Mouse (Mus musculus): ENCODE measurements around the gene Gabbr2. TPM values are rescaled to one million over a fixed set of nuclear protein-coding genes. Genes with fewer than 3 reads are reported as not detected.
"Not testable (repeated sequence)": the region's sequence is repeated elsewhere in the genome, so short reads cannot be mapped to it uniquely, and the experiment has no call there.

The Gabbr2 gene
- polyA plus RNA-seq, 1 experiment from 2014 or later: 0.88 TPM

GRCm38 (mm10) chr4:46655956-46656355 is 335.7 kb downstream of the Gabbr2 start:
- Histone ChIP-seq H3K4me3 (no peak overlapping the region), H3K36me3 (ENCODE audit: poor library complexity, severe bottlenecking) (no peaks in the 10 kb centered on the region), H3K9ac (no peak overlapping the region), H3K4me2 (no peak overlapping the region), H3K4me1 (peaks cover 1% of the 10 kb centered on the region), H3K27me3 (peaks cover 27% of the 10 kb centered on the region), H3K9me3 (replicated peaks) (no peaks in the 10 kb centered on the region), H3K27ac (no peak overlapping the region)
- 86% methylated on average over 2 of the region's 2 CpGs for WGBS
- no peak for ATAC-seq

- Histone ChIP-seq H3K4me1 (peaks cover 7% of the 10 kb centered on the region), H3K27ac (no peak overlapping the region), H3K9me3 (replicated peaks) (no peaks in the 10 kb centered on the region), H3K4me2 (no peak overlapping the region), H3K27me3 (peaks cover 32% of the 10 kb centered on the region), H3K36me3 (ENCODE audit: poor library complexity, severe bottlenecking) (no peaks in the 10 kb centered on the region), H3K9ac (no peak overlapping the region), H3K4me3 (no peak overlapping the region)
- 52% methylated on average over 1 of the region's 1 CpGs for WGBS
- no peak for ATAC-seq
Measured at GRCm38 (mm10) chr4:46655298-46655697, 336.4 kb downstream of the Gabbr2 start.

- no peaks in the 10 kb centered on the region for H3K36me3 ChIP-seq (ENCODE audit: poor library complexity, severe bottlenecking)
- no peak within 1 kb of the TSS; the same call in 1 of the 2 replicates for H3K27ac ChIP-seq
- 0% methylated on average over 69 of the region's 69 CpGs for WGBS
- H3K4me1 ChIP-seq: peaks cover 14% of the 10 kb centered on the region
- H3K9ac ChIP-seq: peak within 1 kb of the TSS; percentile 68
- ATAC-seq: peak; percentile 98
- H3K4me2 ChIP-seq: peak within 1 kb of the TSS; percentile 92
- H3K4me3 ChIP-seq: peak within 1 kb of the TSS; percentile 69
- H3K9me3 ChIP-seq (replicated peaks): no peaks in the 10 kb centered on the region
- H3K27me3 ChIP-seq: peaks cover 50% of the 10 kb centered on the region
Measured at GRCm38 (mm10) chr4:46650086-46650753, 341.5 kb downstream of the Gabbr2 start, which contains the start of gene Tbc1d2. TSS of gene Tbc1d2 (minus strand) at chr4:46650209.

DNA sequence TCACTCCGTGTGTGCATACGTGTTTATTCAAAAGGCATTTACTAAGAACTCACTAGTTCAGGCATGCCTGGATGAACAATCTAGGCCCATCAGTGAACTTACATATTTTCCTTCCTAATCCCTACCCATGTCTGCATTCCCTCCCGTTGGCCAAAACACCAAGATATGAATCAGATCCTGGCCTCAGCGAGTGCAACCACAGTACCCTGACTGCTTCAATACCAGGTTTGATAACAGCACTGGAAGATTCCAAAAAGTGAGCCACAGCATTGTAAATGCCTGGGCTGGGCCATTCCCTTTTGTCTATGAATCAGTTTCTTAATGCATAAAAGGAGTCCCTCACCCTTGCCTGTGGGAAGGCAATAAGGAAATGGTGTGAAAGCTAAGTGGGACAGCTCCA is 342.5 kb downstream of the Gabbr2 start:
- peaks cover 14% of the 10 kb centered on the region for H3K4me1 ChIP-seq
- H3K27me3 ChIP-seq: peaks cover 46% of the 10 kb centered on the region
- H3K9me3 ChIP-seq (replicated peaks): no peaks in the 10 kb centered on the region
- H3K4me3 ChIP-seq: peak overlapping the region; percentile 69
- H3K4me2 ChIP-seq: peak overlapping the region; percentile 92
- 0 out of 2 replicates have a peak overlapping the region, but pooled peaks have one; percentile 68 for H3K9ac ChIP-seq
- H3K27ac ChIP-seq: no peak overlapping the region
- ATAC-seq: no peak
- H3K36me3 ChIP-seq (ENCODE audit: poor library complexity, severe bottlenecking): no peaks in the 10 kb centered on the region
- WGBS: 63% methylated on average over 4 of the region's 4 CpGs

GRCm38 (mm10) chr4:46643676-46644112 is 348.0 kb downstream of the Gabbr2 start:
- Histone ChIP-seq H3K9ac (no peak overlapping the region), H3K4me3 (no peak overlapping the region), H3K4me1 (no peaks in the 10 kb centered on the region), H3K36me3 (ENCODE audit: poor library complexity, severe bottlenecking) (no peaks in the 10 kb centered on the region), H3K27me3 (peaks cover 9% of the 10 kb centered on the region), H3K27ac (no peak overlapping the region), H3K4me2 (no peak overlapping the region), H3K9me3 (replicated peaks) (no peaks in the 10 kb centered on the region)
- 88% methylated on average over 8 of the region's 8 CpGs for WGBS
- no peak for ATAC-seq

- Histone ChIP-seq H3K4me1 (no peaks in the 10 kb centered on the region), H3K4me3 (no peak overlapping the region), H3K9me3 (replicated peaks) (no peaks in the 10 kb centered on the region), H3K36me3 (ENCODE audit: poor library complexity, severe bottlenecking) (no peaks in the 10 kb centered on the region), H3K27me3 (peaks cover 3% of the 10 kb centered on the region), H3K4me2 (no peak overlapping the region), H3K27ac (no peak overlapping the region), H3K9ac (no peak overlapping the region)
- no peak for ATAC-seq
- WGBS: 81% methylated on average over 8 of the region's 8 CpGs
Measured at GRCm38 (mm10) chr4:46642924-46643675, 348.6 kb downstream of the Gabbr2 start.

- WGBS: 24% methylated on average over 4 of the region's 4 CpGs
- ATAC-seq: no peak
- no peak overlapping the region for H3K4me3 ChIP-seq
Measured at GRCm38 (mm10) chr4:46641283-46641682, 350.4 kb downstream of the Gabbr2 start.

GRCm38 (mm10) chr4:46639866-46640265 is 351.8 kb downstream of the Gabbr2 start:
- Histone ChIP-seq H3K4me3 (no peak overlapping the region), H3K4me2 (no peak overlapping the region), H3K36me3 (ENCODE audit: poor library complexity, severe bottlenecking) (no peaks in the 10 kb centered on the region), H3K27ac (no peak overlapping the region), H3K9ac (no peak overlapping the region), H3K4me1 (no peaks in the 10 kb centered on the region), H3K9me3 (replicated peaks) (no peaks in the 10 kb centered on the region), H3K27me3 (no peaks in the 10 kb centered on the region)
- no peak for ATAC-seq
- 89% methylated on average over 8 of the region's 8 CpGs for WGBS

More at GRCm38 (mm10) chr4:46641283-46641682, 350.4 kb downstream of the Gabbr2 start:
- Histone ChIP-seq H3K27me3 (no peaks in the 10 kb centered on the region), H3K9me3 (replicated peaks) (no peaks in the 10 kb centered on the region), H3K9ac (no peak overlapping the region), H3K4me2 (no peak overlapping the region), H3K36me3 (ENCODE audit: poor library complexity, severe bottlenecking) (no peaks in the 10 kb centered on the region), H3K4me1 (no peaks in the 10 kb centered on the region), H3K27ac (no peak overlapping the region)

DNA sequence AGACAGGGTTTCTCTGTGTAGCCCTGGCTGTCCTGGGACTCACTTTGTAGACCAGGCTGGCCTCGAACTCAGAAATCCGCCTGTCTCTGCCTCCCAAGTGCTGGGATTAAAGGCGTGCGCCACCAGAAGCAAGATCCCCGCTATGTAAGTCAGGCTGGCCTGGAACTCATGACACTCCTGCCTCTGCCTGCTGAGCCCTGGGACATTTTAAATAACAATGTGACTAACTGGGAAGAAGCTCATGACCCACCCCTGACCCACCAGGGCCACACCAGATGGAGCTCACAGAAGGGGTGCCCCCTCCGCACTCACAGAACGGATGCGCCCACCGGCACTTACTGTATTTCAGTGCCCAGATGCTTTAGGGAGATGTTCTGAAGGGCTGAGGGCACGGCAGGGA is 354.4 kb downstream of the Gabbr2 start:
- H3K27me3 ChIP-seq; ATAC-seq; H3K4me2 ChIP-seq; H3K27ac ChIP-seq; H3K4me1 ChIP-seq; H3K4me3 ChIP-seq; H3K36me3 ChIP-seq (ENCODE audit: poor library complexity, severe bottlenecking); H3K9me3 ChIP-seq (replicated peaks); H3K9ac ChIP-seq: not testable (repeated sequence)
- 93% methylated on average over 10 of the region's 10 CpGs for WGBS

DNA sequence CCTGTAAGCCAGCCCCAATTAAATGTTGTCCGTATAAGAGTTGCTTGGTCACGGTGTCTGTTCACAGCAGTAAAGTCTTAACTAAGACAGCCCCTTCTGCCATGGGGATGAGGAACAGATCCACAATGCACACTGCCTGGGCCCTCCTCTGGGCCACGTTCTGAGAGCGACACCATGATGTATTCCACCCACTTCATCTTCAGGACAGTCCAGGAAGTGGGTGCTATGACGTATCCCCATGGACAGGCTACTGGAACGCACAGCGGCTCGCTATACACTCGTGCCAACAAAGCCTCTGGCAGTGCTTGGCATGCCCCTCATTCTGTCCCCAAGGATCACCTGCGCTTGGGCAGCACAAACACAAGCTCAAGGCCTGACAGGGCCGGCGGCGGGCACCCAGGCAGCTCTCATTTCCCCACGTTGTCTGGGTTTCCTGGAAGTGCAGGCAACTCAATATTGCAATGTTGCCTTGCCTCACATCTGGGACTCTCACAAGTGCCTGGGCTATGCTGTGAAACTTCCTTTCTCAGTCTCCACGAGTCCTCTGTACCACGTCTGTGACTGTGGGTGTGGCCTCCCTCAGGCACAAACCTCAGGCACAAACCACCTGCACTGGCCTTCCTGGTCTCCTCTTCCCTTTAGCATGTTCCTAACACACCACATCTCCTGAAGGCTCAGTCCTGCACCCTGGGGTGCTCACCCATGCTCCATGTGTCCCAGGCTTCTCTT is 355.8 kb downstream of the Gabbr2 start:
- Histone ChIP-seq H3K4me2 (no peak overlapping the region), H3K9ac (no peak overlapping the region), H3K4me1 (no peaks in the 10 kb centered on the region), H3K9me3 (replicated peaks) (no peaks in the 10 kb centered on the region), H3K27ac (no peak overlapping the region), H3K4me3 (no peak overlapping the region), H3K27me3 (peaks cover 7% of the 10 kb centered on the region; the same call in 1 of the 2 replicates), H3K36me3 (ENCODE audit: poor library complexity, severe bottlenecking) (no peaks in the 10 kb centered on the region)
- ATAC-seq: no peak
- 89% methylated on average over 16 of the region's 16 CpGs for WGBS

DNA sequence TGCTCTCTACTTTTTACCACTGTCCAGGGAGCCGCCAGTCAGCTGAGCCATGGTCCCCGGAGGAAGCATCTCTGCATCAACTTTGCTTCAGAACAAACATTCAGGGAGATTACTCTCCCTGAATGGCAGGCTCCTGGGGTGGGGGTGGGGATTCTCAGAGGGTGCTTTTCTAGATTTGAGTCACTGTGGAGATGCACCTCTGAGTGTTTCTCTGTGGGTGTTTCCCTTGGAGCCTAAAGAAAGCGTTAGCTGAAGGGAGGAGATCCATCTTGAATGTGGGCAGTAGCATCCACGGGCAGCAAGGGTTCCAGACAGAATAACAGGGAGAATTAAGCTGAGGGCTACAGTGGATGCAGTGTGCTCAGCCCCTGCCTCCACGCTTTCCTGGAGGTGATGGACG is 356.8 kb downstream of the Gabbr2 start:
- Histone ChIP-seq H3K4me3 (no peak overlapping the region), H3K9ac (no peak overlapping the region), H3K9me3 (replicated peaks) (no peaks in the 10 kb centered on the region), H3K4me2 (no peak overlapping the region), H3K36me3 (ENCODE audit: poor library complexity, severe bottlenecking) (no peaks in the 10 kb centered on the region), H3K4me1 (no peaks in the 10 kb centered on the region), H3K27ac (no peak overlapping the region), H3K27me3 (peaks cover 7% of the 10 kb centered on the region; the same call in 1 of the 2 replicates)
- 63% methylated on average over 6 of the region's 6 CpGs for WGBS
- ATAC-seq: no peak

- H3K9me3 ChIP-seq (replicated peaks); H3K27me3 ChIP-seq; H3K4me2 ChIP-seq; H3K9ac ChIP-seq; H3K4me3 ChIP-seq; ATAC-seq; H3K36me3 ChIP-seq (ENCODE audit: poor library complexity, severe bottlenecking); H3K27ac ChIP-seq; H3K4me1 ChIP-seq: not testable (repeated sequence)
- WGBS: 76% methylated on average over 6 of the region's 6 CpGs
Measured at GRCm38 (mm10) chr4:46633565-46633964, 358.1 kb downstream of the Gabbr2 start.
